Mouse (Mus musculus): ENCODE results near the gene Gm12258.

DNA sequence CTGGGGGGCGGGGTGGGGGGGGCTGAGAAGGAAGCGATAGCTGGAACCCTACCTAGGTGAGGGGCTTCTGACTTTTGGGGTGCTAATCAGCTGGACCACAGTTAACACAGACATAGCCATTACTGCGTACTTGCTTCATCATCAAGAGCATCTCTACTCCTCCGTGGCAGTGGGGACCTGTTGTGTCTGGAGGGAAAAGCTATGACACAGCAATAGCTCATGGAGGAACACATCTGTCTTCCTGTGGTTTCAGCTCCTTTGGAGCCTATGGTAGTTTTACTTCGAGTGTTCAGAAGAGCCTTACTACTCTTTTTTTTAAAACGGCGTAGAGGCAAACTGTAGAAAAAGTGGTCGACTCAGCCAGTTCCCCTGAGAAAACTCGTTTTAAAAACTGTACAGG lies 678 bp downstream of the Gm12258 start:
- TF ChIP-seq CTCF (conservative IDR thresholded peaks at IDR 0.05; ENCODE audit: low read length), result no peak
- TF ChIP-seq POU5F1 (IDR thresholded peaks at IDR 0.05; ENCODE audit: borderline replicate concordance, low read length), result no peak

All from E14TG2a.4 (cell line).